Mouse (Mus musculus): ENCODE measurements around the gene Myh13. TPM values are rescaled to one million over a fixed set of nuclear protein-coding genes. Genes with fewer than 3 reads are reported as not detected.

The Myh13 gene
- under 1 TPM; 0.14 to 0.28 TPM for total RNA-seq (2021)

- intact Hi-C loops (cut with DNase I): no loop called here
- DNase-seq: no peak
These were observed at the start of gene Myh13 for GRCm38 (mm10) chr11:67321358-67321757. TSS of gene Myh13 (plus strand) at chr11:67321658.

GRCm38 (mm10) chr11:67276601-67277174 lies 44.8 kb upstream of the Myh13 start, which contains the start of gene Myh8:
TSS of gene Myh8 (plus strand) at chr11:67277124.
- intact Hi-C loops (cut with DNase I): no loop called here
- peak; percentile 95 for DNase-seq

GRCm38 (mm10) chr11:67293440-67293839 lies 28.0 kb upstream of the Myh13 start:
- intact Hi-C loops (cut with DNase I): no loop called here
- no peak for DNase-seq

- no peak for DNase-seq
- intact Hi-C loops (cut with DNase I): no loop called here
These were observed 7.6 kb upstream of the Myh13 start for GRCm38 (mm10) chr11:67313733-67314452.

- intact Hi-C loops (cut with DNase I): no loop called here
- DNase-seq: no peak
These were observed 5.1 kb downstream of the Myh13 start for GRCm38 (mm10) chr11:67326536-67326935.

- no peak for DNase-seq
- intact Hi-C loops (cut with DNase I): no loop called here
These were observed 23.1 kb downstream of the Myh13 start for GRCm38 (mm10) chr11:67344556-67344955.

GRCm38 (mm10) chr11:67345186-67345855 lies 23.9 kb downstream of the Myh13 start:
- intact Hi-C loops (cut with DNase I): no loop called here
- peak; percentile 63 for DNase-seq

- intact Hi-C loops (cut with DNase I): no loop called here
- DNase-seq: no peak
These were observed 24.4 kb downstream of the Myh13 start for GRCm38 (mm10) chr11:67345856-67346236.

GRCm38 (mm10) chr11:67350153-67350768 lies 28.8 kb downstream of the Myh13 start:
- DNase-seq: peak; percentile 84
- intact Hi-C loops (cut with DNase I): loop anchor here (2.0 kb wide), 1 partner anchor 237 kb away; no protein-coding TSS in a partner anchor

- intact Hi-C loops (cut with DNase I): no loop called here
- no peak for DNase-seq
These were observed 31.6 kb downstream of the Myh13 start for GRCm38 (mm10) chr11:67353011-67353410.

- intact Hi-C loops (cut with DNase I): no loop called here
These were observed 36.6 kb downstream of the Myh13 start for GRCm38 (mm10) chr11:67358031-67358430.

GRCm38 (mm10) chr11:67362236-67362635 lies 40.8 kb downstream of the Myh13 start:
- DNase-seq: peak; percentile 38
- intact Hi-C loops (cut with DNase I): no loop called here

More at GRCm38 (mm10) chr11:67358031-67358430, 36.6 kb downstream of the Myh13 start:
- peak; percentile 78 for DNase-seq

- peak; percentile 14 for DNase-seq
- intact Hi-C loops (cut with DNase I): no loop called here
These were observed 43.1 kb downstream of the Myh13 start for GRCm38 (mm10) chr11:67364551-67364950.

GRCm38 (mm10) chr11:67364986-67365721 lies 43.7 kb downstream of the Myh13 start:
- no peak for DNase-seq
- intact Hi-C loops (cut with DNase I): no loop called here

GRCm38 (mm10) chr11:67366936-67367335 lies 45.5 kb downstream of the Myh13 start:
- peak; percentile 20 for DNase-seq
- intact Hi-C loops (cut with DNase I): no loop called here

GRCm38 (mm10) chr11:67373333-67373732 lies 51.9 kb downstream of the Myh13 start:
- DNase-seq: peak; percentile 19
- intact Hi-C loops (cut with DNase I): loop anchor here (10.0 kb wide), 2 partner anchors 81 to 271 kb away; partner anchors contain the start of gene Gas7

GRCm38 (mm10) chr11:67376308-67376707 lies 54.9 kb downstream of the Myh13 start:
- DNase-seq: peak; percentile 35
- intact Hi-C loops (cut with DNase I): loop anchor here (10.0 kb wide), 2 partner anchors 78 to 268 kb away; partner anchors contain the start of gene Gas7

- intact Hi-C loops (cut with DNase I): loop anchor here (10.0 kb wide), 2 partner anchors 75 to 265 kb away; partner anchors contain the start of gene Gas7
- DNase-seq: no peak
These were observed 58.4 kb downstream of the Myh13 start for GRCm38 (mm10) chr11:67379703-67380510.

GRCm38 (mm10) chr11:67381833-67382232 lies 60.4 kb downstream of the Myh13 start:
- DNase-seq: no peak
- intact Hi-C loops (cut with DNase I): no loop called here

Measured in left cerebral cortex, postnatal 4 days (tissue).